Mouse (Mus musculus) forebrain, embryonic 12.5 days (tissue): ENCODE results near the gene Osbpl2. TPM values are rescaled to one million over a fixed set of nuclear protein-coding genes. Genes with fewer than 3 reads are reported as not detected.
A peak's percentile ranks its signal among the peaks of the same experiment; 100 is the strongest.

Source experiments
- ATAC-seq: fragments of 200-750 bp; cut with Nextera tagmentation; 2 replicates; pipeline ENCODE4 v1.8.0; 2017; ENCODE audit warnings: moderate TSS enrichment; ENCODE audit not compliant: low FRiP score
- H3K27ac ChIP-seq: fragments of 300-500 bp; sonication (generic); 2 replicates; pipeline ENCODE4 v1.5.1; 2016; ENCODE audit warnings: mild to moderate bottlenecking
- H3K27me3 ChIP-seq: fragments of 300-500 bp; sonication (generic); 2 replicates; pipeline ENCODE4 v1.6.1; 2016; ENCODE audit warnings: mild to moderate bottlenecking
- H3K36me3 ChIP-seq: fragments of 300-500 bp; sonication (generic); replicated peaks from 2 replicates; pipeline ENCODE4 v1.6.1; 2016; ENCODE audit warnings: mild to moderate bottlenecking
- H3K4me1 ChIP-seq: fragments of 300-500 bp; sonication (generic); 2 replicates; pipeline ENCODE4 v1.6.1; 2016
- H3K4me2 ChIP-seq: fragments of 300-500 bp; sonication (generic); 2 replicates; pipeline ENCODE4 v1.6.1; 2016; ENCODE audit warnings: mild to moderate bottlenecking, moderate library complexity
- H3K4me3 ChIP-seq: fragments of 300-500 bp; sonication (generic); replicated peaks from 2 replicates; pipeline ENCODE4 v1.5.1; 2016; ENCODE audit warnings: mild to moderate bottlenecking
- H3K9ac ChIP-seq: fragments of 300-500 bp; sonication (generic); 2 replicates; pipeline ENCODE4 v1.6.1; 2016; ENCODE audit warnings: mild to moderate bottlenecking
- H3K9me3 ChIP-seq: fragments of 300-500 bp; sonication (generic); 2 replicates; pipeline ENCODE4 v1.6.1; 2016
- WGBS: fragments of 180-500 bp; shearing (Covaris S2); methylation state at CpG from one replicate; pipeline ENCODE4 v1.1.7; 2016; 5-methylcytosine and 5-hydroxymethylcytosine counted together
- polyA plus RNA-seq: library from polyadenylated mRNA; unstranded; fragments of >200 nt; fragmentation: Nextera tagmentation; extraction: Ambion mirVana; gene quantifications from 2 replicates; pipeline ENCODE4 v1.2.1, GENCODE M21; 2016

Osbpl2 gene
- polyA plus RNA-seq, 1 experiment from 2014 or later: 46.2 TPM

- Histone ChIP-seq H3K4me1 (no peaks in the 10 kb centered on the region), H3K4me2 (no peak overlapping the region), H3K9ac (no peak overlapping the region), H3K9me3 (no peaks in the 10 kb centered on the region), H3K27ac (no peak overlapping the region), H3K36me3 (peaks cover 7% of the 10 kb centered on the region), H3K4me3 (no peak overlapping the region), H3K27me3 (no peaks in the 10 kb centered on the region)
- no peak for ATAC-seq
- WGBS: 96% methylated on average over 4 of the region's 4 CpGs
Measured at GRCm38 (mm10) chr2:180133231-180133630, 14.1 kb downstream of the Osbpl2 start.

- Histone ChIP-seq H3K4me2 (no peak overlapping the region), H3K27ac (no peak overlapping the region), H3K4me3 (no peak overlapping the region), H3K9me3 (no peaks in the 10 kb centered on the region), H3K4me1 (no peaks in the 10 kb centered on the region), H3K9ac (no peak overlapping the region), H3K36me3 (peaks cover 13% of the 10 kb centered on the region), H3K27me3 (no peaks in the 10 kb centered on the region)
- ATAC-seq: no peak
- 95% methylated on average over 3 of the region's 3 CpGs for WGBS
Measured at GRCm38 (mm10) chr2:180133911-180134310, 14.8 kb downstream of the Osbpl2 start.

- no peak overlapping the region for H3K9ac ChIP-seq
- no peak for ATAC-seq
- no peak overlapping the region for H3K27ac ChIP-seq
- H3K36me3 ChIP-seq: peaks cover 21% of the 10 kb centered on the region
- no peak overlapping the region for H3K4me3 ChIP-seq
- H3K27me3 ChIP-seq: no peaks in the 10 kb centered on the region
- no peaks in the 10 kb centered on the region for H3K4me1 ChIP-seq
- 87% methylated on average over 5 of the region's 5 CpGs for WGBS
- H3K4me2 ChIP-seq: no peak overlapping the region
- H3K9me3 ChIP-seq: no peaks in the 10 kb centered on the region
Measured at GRCm38 (mm10) chr2:180135414-180135813, 16.3 kb downstream of the Osbpl2 start.

GRCm38 (mm10) chr2:180146091-180146490 lies 27.0 kb downstream of the Osbpl2 start:
- no peak overlapping the region for H3K9ac ChIP-seq
- no peaks in the 10 kb centered on the region for H3K9me3 ChIP-seq
- peaks cover 81% of the 10 kb centered on the region for H3K36me3 ChIP-seq
- ATAC-seq: no peak
- H3K4me1 ChIP-seq: no peaks in the 10 kb centered on the region
- WGBS: 92% methylated on average over 2 of the region's 2 CpGs
- H3K27me3 ChIP-seq: no peaks in the 10 kb centered on the region
- no peak overlapping the region for H3K4me3 ChIP-seq
- no peak overlapping the region for H3K27ac ChIP-seq
- no peak overlapping the region for H3K4me2 ChIP-seq

- no peak for ATAC-seq
- H3K36me3 ChIP-seq: peaks cover 76% of the 10 kb centered on the region
Measured at GRCm38 (mm10) chr2:180147379-180147778, 28.3 kb downstream of the Osbpl2 start.

GRCm38 (mm10) chr2:180148551-180148950 lies 29.4 kb downstream of the Osbpl2 start:
- 87% methylated on average over 9 of the region's 9 CpGs for WGBS
- Histone ChIP-seq H3K9me3 (no peaks in the 10 kb centered on the region), H3K36me3 (peaks cover 86% of the 10 kb centered on the region), H3K4me2 (no peak overlapping the region), H3K4me3 (no peak overlapping the region), H3K27me3 (no peaks in the 10 kb centered on the region), H3K27ac (no peak overlapping the region), H3K4me1 (no peaks in the 10 kb centered on the region), H3K9ac (no peak overlapping the region)
- ATAC-seq: no peak

More at GRCm38 (mm10) chr2:180147379-180147778, 28.3 kb downstream of the Osbpl2 start:
- 87% methylated on average over 6 of the region's 6 CpGs for WGBS
- no peak overlapping the region for H3K27ac ChIP-seq
- H3K4me3 ChIP-seq: no peak overlapping the region
- H3K9ac ChIP-seq: no peak overlapping the region
- no peak overlapping the region for H3K4me2 ChIP-seq
- no peaks in the 10 kb centered on the region for H3K9me3 ChIP-seq
- no peaks in the 10 kb centered on the region for H3K27me3 ChIP-seq
- no peaks in the 10 kb centered on the region for H3K4me1 ChIP-seq

GRCm38 (mm10) chr2:180154796-180155195 lies 35.7 kb downstream of the Osbpl2 start:
- H3K4me2 ChIP-seq: no peak overlapping the region
- no peak overlapping the region for H3K4me3 ChIP-seq
- no peaks in the 10 kb centered on the region for H3K4me1 ChIP-seq
- peaks cover 74% of the 10 kb centered on the region for H3K36me3 ChIP-seq
- no peaks in the 10 kb centered on the region for H3K9me3 ChIP-seq
- H3K9ac ChIP-seq: no peak overlapping the region
- no peak for ATAC-seq
- H3K27me3 ChIP-seq: no peaks in the 10 kb centered on the region
- H3K27ac ChIP-seq: no peak overlapping the region
- 89% methylated on average over 3 of the region's 3 CpGs for WGBS

- H3K9ac ChIP-seq: no peak overlapping the region
- no peak for ATAC-seq
- H3K4me2 ChIP-seq: no peak overlapping the region
- no peak overlapping the region for H3K4me3 ChIP-seq
- peaks cover 81% of the 10 kb centered on the region for H3K36me3 ChIP-seq
- H3K27ac ChIP-seq: no peak overlapping the region
- 89% methylated on average over 3 of the region's 3 CpGs for WGBS
- H3K27me3 ChIP-seq: no peaks in the 10 kb centered on the region
- H3K9me3 ChIP-seq: no peaks in the 10 kb centered on the region
- H3K4me1 ChIP-seq: no peaks in the 10 kb centered on the region
Measured at GRCm38 (mm10) chr2:180158627-180159026, 39.5 kb downstream of the Osbpl2 start.

GRCm38 (mm10) chr2:180165855-180166254 lies 46.7 kb downstream of the Osbpl2 start:
- 83% methylated on average over 2 of the region's 2 CpGs for WGBS
- Histone ChIP-seq H3K9me3 (no peaks in the 10 kb centered on the region), H3K27ac (no peak overlapping the region), H3K27me3 (no peaks in the 10 kb centered on the region), H3K9ac (no peak overlapping the region), H3K4me2 (no peak overlapping the region), H3K4me3 (no peak overlapping the region), H3K4me1 (no peaks in the 10 kb centered on the region), H3K36me3 (peaks cover 30% of the 10 kb centered on the region)
- no peak for ATAC-seq

- ATAC-seq: no peak
- Histone ChIP-seq H3K9me3 (no peaks in the 10 kb centered on the region), H3K36me3 (peaks cover 19% of the 10 kb centered on the region), H3K27ac (no peak overlapping the region), H3K9ac (no peak overlapping the region), H3K4me2 (no peak overlapping the region), H3K27me3 (no peaks in the 10 kb centered on the region), H3K4me1 (no peaks in the 10 kb centered on the region), H3K4me3 (no peak overlapping the region)
- 82% methylated on average over 2 of the region's 2 CpGs for WGBS
Measured at GRCm38 (mm10) chr2:180166869-180167268, 47.8 kb downstream of the Osbpl2 start.

GRCm38 (mm10) chr2:180170151-180170805 lies 51.2 kb downstream of the Osbpl2 start:
- Histone ChIP-seq H3K27ac (peak overlapping the region; percentile 31; the same call in 1 of the 2 replicates), H3K9me3 (no peaks in the 10 kb centered on the region), H3K36me3 (peaks cover 25% of the 10 kb centered on the region), H3K9ac (peak overlapping the region; percentile 43; the same call in 1 of the 2 replicates), H3K4me1 (peaks cover 16% of the 10 kb centered on the region), H3K4me2 (peak overlapping the region; percentile 57), H3K27me3 (no peaks in the 10 kb centered on the region), H3K4me3 (no peak overlapping the region; the same call in 1 of the 2 replicates)
- WGBS: 89% methylated on average over 11 of the region's 11 CpGs
- ATAC-seq: no peak

GRCm38 (mm10) chr2:180170806-180171521 lies 51.9 kb downstream of the Osbpl2 start, which contains the start of gene Adrm1:
Adrm1 (plus strand) TSS chr2:180171485.
- Histone ChIP-seq H3K4me1 (peaks cover 16% of the 10 kb centered on the region), H3K9me3 (no peaks in the 10 kb centered on the region), H3K27ac (peak within 1 kb of the TSS; percentile 94), H3K27me3 (no peaks in the 10 kb centered on the region), H3K4me3 (peak within 1 kb of the TSS; percentile 98), H3K9ac (peak within 1 kb of the TSS; percentile 96), H3K4me2 (peak within 1 kb of the TSS; percentile 99), H3K36me3 (peaks cover 31% of the 10 kb centered on the region)
- peak; percentile 99 for ATAC-seq
- 4% methylated on average over 41 of the region's 41 CpGs for WGBS
